In genomic region chr13:65259239-65259638, GRCm38 (mm10) we compare ENCODE assay signal across 9 mouse cellular contexts. TPM values are rescaled to one million over a fixed set of nuclear protein-coding genes. Genes with fewer than 3 reads are reported as not detected.
DNase-seq lines count a peak whose midpoint lies in the region; ATAC-seq and TF ChIP-seq lines count a peak whose summit lies in the region.
"Had no signal": no experiment of that assay in that cellular context is flagged by ENCODE, and none has a peak within 500 bp of the region (broad histone marks: within the 10 kb centered on the region; RNA-seq: fewer than 3 reads in every experiment).

TSS of gene Gm10775 (plus strand) at chr13:65259539.

- H3K9me3 ChIP-seq in kidney, embryonic 14.5 days (ENCODE audit: control insufficient read depth, low read length) = peaks cover 40% of the 10 kb centered on the region
- H3K9me3 ChIP-seq in hindbrain, embryonic 15.5 days = peaks cover 37% of the 10 kb centered on the region
- peaks cover 63% of the 10 kb centered on the region for H3K9me3 ChIP-seq in midbrain, embryonic 16.5 days (replicated peaks; ENCODE audit: control insufficient read depth, low read length, poor library complexity, severe bottlenecking)

- 49% methylated on average over 29 of the region's 29 CpGs for WGBS in kidney, embryonic 14.5 days
- WGBS in hindbrain, embryonic 15.5 days = 46% methylated on average over 29 of the region's 29 CpGs
- WGBS in midbrain, embryonic 16.5 days = 53% methylated on average over 29 of the region's 29 CpGs

- no peak within 1 kb of the TSS for H3K27ac ChIP-seq in kidney, embryonic 14.5 days (ENCODE audit: low read depth, low read length)
- H3K27ac ChIP-seq in cortical plate, adult 2 months (ENCODE audit: insufficient read depth, low read length) = no peak within 1 kb of the TSS
- peak within 1 kb of the TSS; percentile 51; the same call in 1 of the 2 replicates for H3K27ac ChIP-seq in hindbrain, embryonic 15.5 days (replicated peaks)
- no peak within 1 kb of the TSS for H3K27ac ChIP-seq in midbrain, embryonic 16.5 days (ENCODE audit: low read length)

- no peak within 1 kb of the TSS for H3K9ac ChIP-seq in kidney, embryonic 14.5 days (ENCODE audit: low read depth, low read length)
- peak within 1 kb of the TSS; percentile 40 for H3K9ac ChIP-seq in hindbrain, embryonic 15.5 days
- H3K9ac ChIP-seq in midbrain, embryonic 16.5 days (ENCODE audit: low read depth, low read length) = 0 out of 2 replicates have a peak within 1 kb of the TSS, but pooled peaks have one; percentile 21

- H3K27me3 ChIP-seq in kidney, embryonic 14.5 days (ENCODE audit: control insufficient read depth, insufficient read depth, low read length) = no peaks in the 10 kb centered on the region
- no peaks in the 10 kb centered on the region for H3K27me3 ChIP-seq in hindbrain, embryonic 15.5 days
- H3K27me3 ChIP-seq in midbrain, embryonic 16.5 days (ENCODE audit: control insufficient read depth, insufficient read depth, low read depth, low read length) = no peaks in the 10 kb centered on the region

- no peak for TF ChIP-seq CTCF in cortical plate, adult 2 months (IDR thresholded peaks at IDR 0.05; ENCODE audit: extremely low read depth, insufficient read depth, low read length)

- TF ChIP-seq POLR2A in cortical plate, adult 2 months (IDR thresholded peaks at IDR 0.05; ENCODE audit: extremely low read depth, insufficient read depth, low read length) = no peak

- no peaks in the 10 kb centered on the region for H3K4me1 ChIP-seq in kidney, embryonic 14.5 days (ENCODE audit: control insufficient read depth, insufficient read depth, low read length)
- H3K4me1 ChIP-seq in cortical plate, adult 2 months (ENCODE audit: control insufficient read depth, insufficient read depth, low read length) = no peaks in the 10 kb centered on the region
- H3K4me1 ChIP-seq in hindbrain, embryonic 15.5 days (replicated peaks) = no peaks in the 10 kb centered on the region
- H3K4me1 ChIP-seq in midbrain, embryonic 16.5 days (ENCODE audit: control insufficient read depth, insufficient read depth, low read length) = no peaks in the 10 kb centered on the region

- no peak for DNase-seq in kidney, postnatal 36 days
- no peak for DNase-seq in thymus, postnatal 14 days
- DNase-seq in B cell, adult 2 months = no peak
- no peak for DNase-seq in ovary, postnatal 10 days (ENCODE audit: low spot score)
- DNase-seq: thymus, adult 2 months had no signal

- H3K4me3 ChIP-seq in kidney, embryonic 14.5 days (ENCODE audit: low read length) = peak within 1 kb of the TSS; percentile 19
- peak within 1 kb of the TSS; percentile 31 for H3K4me3 ChIP-seq in cortical plate, adult 2 months (ENCODE audit: insufficient read depth, low read length)
- H3K4me3 ChIP-seq in hindbrain, embryonic 15.5 days = peak within 1 kb of the TSS; percentile 36
- peak within 1 kb of the TSS; percentile 31 for H3K4me3 ChIP-seq in midbrain, embryonic 16.5 days (ENCODE audit: low read depth, low read length)

- no peaks in the 10 kb centered on the region for H3K36me3 ChIP-seq in kidney, embryonic 14.5 days (ENCODE audit: control insufficient read depth, insufficient read depth, low read length)
- peaks cover 52% of the 10 kb centered on the region for H3K36me3 ChIP-seq in hindbrain, embryonic 15.5 days
- H3K36me3 ChIP-seq in midbrain, embryonic 16.5 days (ENCODE audit: control insufficient read depth, insufficient read depth, low read length) = peaks cover 41% of the 10 kb centered on the region

- no peak for ATAC-seq in kidney, embryonic 14.5 days (ENCODE audit: low FRiP score, low TSS enrichment)
- no peak for ATAC-seq in hindbrain, embryonic 15.5 days (ENCODE audit: low FRiP score, low read depth)
- no peak for ATAC-seq in midbrain, embryonic 16.5 days

- peak within 1 kb of the TSS; percentile 27 for H3K4me2 ChIP-seq in kidney, embryonic 14.5 days (replicated peaks; ENCODE audit: low read depth, low read length)
- H3K4me2 ChIP-seq in hindbrain, embryonic 15.5 days = peak within 1 kb of the TSS; percentile 56
- peak within 1 kb of the TSS; percentile 46 for H3K4me2 ChIP-seq in midbrain, embryonic 16.5 days (ENCODE audit: low read length)

RNA-seq across cellular contexts. Expression of gene Gm10775, which starts in this region (rescaled TPM):
- polyA plus RNA-seq in kidney, embryonic 14.5 days (2014; fragmentation: Nextera tagmentation; extraction: Ambion mirVana) = not detected in 2 replicates
- polyA plus RNA-seq in cortical plate, adult 2 months (2012; rRNA removed) = 0.73 and 0.87 TPM in 2 replicates
- polyA plus RNA-seq in hindbrain, embryonic 15.5 days (2015; fragmentation: Nextera tagmentation; extraction: Ambion mirVana) = 0.25 and 0.26 TPM in 2 replicates
- polyA plus RNA-seq in midbrain, embryonic 16.5 days (2015; fragmentation: Nextera tagmentation; extraction: Ambion mirVana) = 0.29 and 0.50 TPM in 2 replicates
- polyA plus RNA-seq: thymus, adult 2 months had no signal
